Mouse (Mus musculus) 3134 (cell line): ENCODE results near the gene Olfr1290.

Source experiments
- DNase-seq: peaks from one replicate; pipeline ENCODE4 v3.0.0-alpha.2; 2011; ENCODE audit warnings: low spot score; ENCODE audit not compliant: insufficient read length; ENCODE audit errors: extremely low read depth

Gene Olfr1290

DNA sequence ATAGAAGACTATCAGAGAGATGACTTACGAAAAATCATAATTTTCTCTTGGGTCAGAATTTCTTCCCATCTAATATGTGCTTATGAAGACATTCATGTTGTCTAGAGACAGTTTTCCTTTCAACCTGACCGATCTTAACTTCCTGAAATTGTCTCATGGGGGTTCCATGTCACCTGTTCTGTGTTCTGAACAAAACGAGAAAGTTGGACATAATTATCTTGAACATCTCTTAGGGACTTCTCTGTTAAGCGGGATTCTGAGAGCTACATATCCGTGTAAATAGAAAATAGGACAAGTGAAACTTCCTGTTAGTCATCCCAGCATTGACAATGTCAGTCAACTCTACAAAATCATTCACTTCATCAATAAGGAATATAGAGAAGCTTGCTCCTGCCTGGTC lies at the start of gene Olfr1290:
Olfr1290 (minus strand) TSS at position 101 of the 400 bp plus-strand sequence.
- no peak for DNase-seq

DNA sequence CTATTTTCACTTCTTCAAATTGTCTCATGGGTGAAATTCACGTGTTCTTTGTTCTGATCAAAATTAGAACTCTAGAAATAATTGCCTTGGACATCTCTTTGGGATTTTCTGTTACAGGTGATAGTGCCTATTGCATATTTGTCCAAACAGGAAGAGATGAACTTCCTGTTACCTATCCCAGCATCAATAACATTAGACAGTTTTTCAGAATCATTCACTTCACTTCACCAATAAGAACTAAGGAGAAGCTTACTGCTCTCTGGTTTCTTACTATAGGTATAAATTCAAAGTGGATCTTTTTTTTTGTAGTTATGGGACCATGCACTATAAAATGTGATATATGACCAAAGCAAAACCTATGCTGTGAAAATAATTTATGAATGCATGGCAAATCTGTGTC lies 46.6 kb upstream of the Olfr1290 start, which contains the start of gene Olfr1294:
Olfr1294 (minus strand) TSS at position 101 of the 400 bp plus-strand sequence.
- DNase-seq: no peak

DNA sequence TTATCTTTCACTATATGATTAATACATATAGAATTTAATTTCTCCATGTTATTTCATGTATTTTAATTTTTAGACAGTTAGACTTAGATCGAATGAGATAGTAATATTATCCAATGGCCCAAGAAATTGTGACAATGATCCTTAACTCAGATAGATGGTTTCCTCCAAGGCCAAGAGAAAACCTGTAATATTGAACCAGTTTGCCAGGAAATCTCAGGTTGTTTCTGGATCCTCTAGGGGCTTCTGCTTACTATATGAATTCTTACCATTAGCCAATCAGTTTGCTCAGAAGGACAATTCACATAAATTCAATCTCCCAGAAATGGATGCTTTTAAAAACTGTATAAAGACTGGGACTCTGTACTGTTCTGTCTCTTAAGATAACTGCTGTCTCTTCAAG lies 31.3 kb upstream of the Olfr1290 start, which contains the start of gene Olfr1293-ps:
Olfr1293-ps (plus strand) TSS at position 301 of the 400 bp plus-strand sequence.
- no peak for DNase-seq

DNA sequence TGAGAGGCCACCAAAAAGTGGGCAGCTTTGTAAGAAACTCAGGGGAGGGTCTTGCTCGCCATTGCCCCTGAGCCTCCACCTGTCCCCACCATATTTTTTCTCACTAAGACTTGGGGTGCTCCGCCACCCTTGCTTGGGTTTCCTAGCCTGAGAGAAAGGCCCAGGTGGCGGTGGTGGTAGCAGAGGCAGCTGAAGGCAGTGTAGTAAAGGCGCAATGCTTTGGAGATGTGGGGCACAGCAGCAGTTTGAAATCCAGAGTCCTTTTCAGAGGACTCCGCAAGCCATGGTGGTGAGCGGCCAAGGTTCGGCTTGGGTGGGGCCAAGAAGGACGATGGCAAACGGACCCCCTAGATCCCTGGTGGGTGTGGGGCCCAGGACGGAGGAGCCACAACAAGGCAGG lies 23.8 kb upstream of the Olfr1290 start:
- no peak for DNase-seq

DNA sequence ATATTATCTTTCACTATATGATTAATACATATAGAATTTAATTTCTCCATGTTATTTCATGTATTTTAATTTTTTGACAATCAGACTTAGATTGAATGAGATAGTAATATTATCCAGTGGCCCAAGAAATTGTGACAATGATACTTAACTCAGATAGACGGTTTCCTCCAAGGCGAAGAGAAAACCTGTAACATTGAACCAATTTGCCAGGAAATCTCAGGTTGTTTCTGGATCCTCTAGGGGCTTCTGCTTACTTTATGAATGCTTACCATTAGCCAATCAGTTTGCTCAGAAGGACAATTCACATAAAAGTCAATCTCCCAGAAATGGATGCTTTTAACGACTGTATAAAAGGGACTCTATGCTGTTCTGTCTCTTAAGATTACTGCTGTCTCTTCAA lies 3.3 kb upstream of the Olfr1290 start, which contains the start of gene Olfr1291-ps1:
Olfr1291-ps1 (plus strand) TSS at position 301 of the 400 bp plus-strand sequence.
- no peak for DNase-seq

DNA sequence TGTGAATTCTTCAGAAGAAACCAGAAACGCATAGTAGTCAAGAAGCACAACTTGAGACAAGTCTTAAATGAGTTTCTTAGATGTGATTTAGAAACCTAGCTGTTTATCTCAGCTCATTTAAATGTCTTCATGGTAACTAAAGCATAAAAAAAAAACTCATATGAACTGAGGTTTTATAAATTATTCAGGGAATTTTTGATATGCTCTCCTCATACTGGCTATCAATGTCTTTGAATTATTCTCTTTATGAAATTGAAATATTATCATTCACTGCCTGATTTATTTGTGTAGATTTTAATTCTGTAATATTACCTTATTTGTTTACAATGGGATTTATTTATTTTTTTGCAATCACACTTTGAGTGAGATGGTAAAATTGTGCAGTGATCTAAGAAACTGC lies 13.1 kb downstream of the Olfr1290 start, which contains the start of gene Olfr1289:
Olfr1289 (plus strand) TSS at position 301 of the 400 bp plus-strand sequence.
- DNase-seq: no peak

DNA sequence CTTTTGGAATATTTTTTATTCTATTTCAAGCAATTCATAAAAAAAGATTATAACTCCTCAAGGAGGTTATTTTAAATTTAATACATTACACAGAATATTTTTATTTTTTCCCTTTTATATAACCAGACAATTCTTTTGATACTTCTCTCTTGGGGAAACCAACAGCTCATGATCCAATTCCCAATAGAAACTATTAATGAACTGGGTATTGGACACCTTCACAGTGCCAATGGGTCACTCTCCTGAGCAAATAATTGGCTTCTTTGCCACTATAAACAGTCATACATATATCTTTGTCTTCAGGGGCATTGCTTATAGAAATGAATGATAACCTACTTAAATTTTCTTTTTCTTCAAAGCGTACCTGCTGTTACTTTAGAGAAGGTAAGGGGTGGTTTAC lies 19.8 kb downstream of the Olfr1290 start, which contains the start of gene Olfr1288:
Olfr1288 (plus strand) TSS at position 301 of the 400 bp plus-strand sequence.
- DNase-seq: no peak

DNA sequence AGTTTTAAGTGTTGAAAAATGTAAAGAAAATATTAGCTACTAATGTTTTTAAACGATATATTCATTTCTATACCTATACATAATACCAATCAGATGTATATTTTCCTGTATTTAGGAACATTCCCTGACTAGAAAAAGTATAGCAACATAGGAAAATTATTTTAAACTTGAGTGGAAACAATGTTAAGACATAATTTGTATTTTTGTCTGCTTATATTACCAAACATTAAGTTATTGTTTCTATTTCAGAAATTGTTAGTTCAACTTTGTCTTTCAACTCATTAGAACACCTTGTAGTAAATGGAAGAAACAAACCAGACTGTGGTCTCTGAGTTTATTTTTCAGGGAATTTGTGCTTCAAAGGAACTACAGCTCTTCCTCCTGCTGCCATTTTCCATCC lies 44.8 kb downstream of the Olfr1290 start, which contains the start of gene Olfr1287:
Olfr1287 (plus strand) TSS at position 301 of the 400 bp plus-strand sequence.
- DNase-seq: no peak
